Mouse (Mus musculus) Patski (cell line): ENCODE data around the gene Mybbp1a. TPM values are rescaled to one million over a fixed set of nuclear protein-coding genes. Genes with fewer than 3 reads are reported as not detected.
A peak's percentile ranks its signal among the peaks of the same experiment; 100 is the strongest.
"Not testable (repeated sequence)": the region's sequence is repeated elsewhere in the genome, so short reads cannot be mapped to it uniquely, and the experiment has no call there.

Experiments
- ATAC-seq: fragments of 100-300 bp; one replicate; pipeline ENCODE4 v1.8.0; 2021
- CTCF ChIA-PET: fragments of 350-600 bp; sonication (Branson Sonifier 250); formaldehyde crosslinking; loops from one replicate; lab custom pipeline; 2022; ENCODE audit warnings: inconsistent platforms; lab: Charles Lee
- POLR2A ChIA-PET: fragments of 350-600 bp; sonication (Branson Sonifier 250); formaldehyde crosslinking; loops from one replicate; lab custom pipeline; 2022; ENCODE audit warnings: antibody characterized with exemption, inconsistent platforms; lab: Charles Lee
- DNase-seq: peaks from one replicate; pipeline ENCODE4 v3.0.0-alpha.2; 2011; ENCODE audit warnings: low read depth, low spot score
- H3K27me3 ChIP-seq: fragments of 371-371 bp; one replicate; pipeline ENCODE4 v1.5.1; 2021
- CTCF ChIP-seq: fragments of 100-300 bp; IDR thresholded peaks from one replicate; pipeline ENCODE4 v1.5.1; 2021
- in situ Hi-C: fragments of 300-500 bp; cut with MboI; formaldehyde crosslinking; loops from 3 replicates; pipeline ENCODE4 v1.11.1; 2018; ENCODE audit warnings: low pct_unique_long_range_greater_than_20kb, mixed read lengths
- polyA plus RNA-seq: library from polyadenylated mRNA; unstranded; gene quantifications from one replicate; pipeline ENCODE4 v1.2.3, GENCODE M21; 2021

Mybbp1a gene
- polyA plus RNA-seq, 1 experiment from 2014 or later: 184 TPM

DNA sequence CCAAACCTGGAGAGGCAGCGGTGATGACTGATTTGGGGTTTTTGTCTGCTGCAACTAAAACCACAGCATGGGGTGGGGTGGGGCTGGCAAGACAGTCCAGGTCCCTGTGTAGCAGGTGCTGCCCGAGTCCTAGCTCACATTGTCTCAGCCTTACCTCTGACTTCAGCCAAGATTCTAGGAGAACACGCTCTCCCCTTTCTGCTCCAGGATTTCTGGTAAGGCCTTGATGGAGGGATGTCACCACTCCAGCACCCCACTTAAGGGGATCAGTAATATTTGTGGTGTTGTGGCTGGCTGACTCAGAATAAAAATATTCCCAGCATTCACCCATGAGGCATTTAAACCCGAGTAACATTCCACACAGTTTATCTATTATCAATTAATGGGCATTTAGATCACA is 17.5 kb upstream of the Mybbp1a start:
- DNase-seq (no peak), ATAC-seq (peak; percentile 75)
- ChIA-PET POLR2A (no interaction called here), CTCF (interaction anchor here (1.4 to 2.4 kb wide), 3 partner anchors 13 to 80 kb away, joined by 3 to 9 read pairs (median 4); partner anchors contain the start of gene Smtnl2)
- in situ Hi-C loops: no loop called here
- no peaks in the 10 kb centered on the region for H3K27me3 ChIP-seq
- TF ChIP-seq CTCF: no peak

DNA sequence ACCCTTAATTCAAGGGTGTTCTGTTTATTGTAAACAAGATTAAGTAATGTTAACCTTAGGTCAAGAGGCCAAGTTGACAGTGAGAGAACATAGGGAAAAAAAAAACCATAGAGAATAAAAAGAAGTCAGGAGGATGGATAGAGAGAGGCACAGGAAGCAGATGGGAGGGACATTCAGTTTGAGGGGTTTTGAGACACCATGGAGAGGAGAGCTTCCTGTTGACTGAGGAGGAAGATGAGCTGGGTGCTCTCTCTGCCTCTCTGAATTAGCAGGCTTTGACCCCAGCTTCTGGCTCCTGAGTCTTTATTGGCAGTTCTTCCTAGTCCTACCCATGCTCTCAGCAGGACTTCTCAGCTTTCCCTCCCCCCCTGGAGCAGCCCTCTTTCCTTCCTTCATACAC is 16.0 kb upstream of the Mybbp1a start:
- no peak for ATAC-seq
- ChIA-PET POLR2A (no interaction called here), CTCF (interaction anchor here (1.5 to 2.4 kb wide), 2 partner anchors 79 to 81 kb away, joined by 4 to 9 read pairs; no protein-coding TSS in a partner anchor)
- in situ Hi-C loops: loop anchor here (5.0 kb wide), 2 partner anchors 68 to 203 kb away; no protein-coding TSS in a partner anchor
- no peak for TF ChIP-seq CTCF
- no peak for DNase-seq
- H3K27me3 ChIP-seq: no peaks in the 10 kb centered on the region

DNA sequence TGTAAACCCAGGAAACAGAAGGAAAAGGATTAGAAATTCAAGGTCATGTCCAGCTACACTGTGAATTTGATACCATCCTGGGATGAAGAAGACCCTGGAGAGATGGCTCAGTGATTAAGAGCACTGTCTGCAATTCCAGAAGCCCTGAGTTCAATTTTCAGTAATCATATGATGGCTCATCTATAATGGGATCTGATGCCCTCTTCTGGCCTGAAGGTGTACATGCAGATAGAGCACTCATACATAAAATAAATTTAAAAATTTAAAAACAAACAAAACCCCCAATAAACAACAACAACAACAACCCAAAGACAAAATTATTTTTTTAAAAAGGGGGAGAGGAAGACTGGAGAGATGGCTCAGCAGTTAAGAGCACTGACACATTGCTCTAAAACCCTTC is 14.3 kb upstream of the Mybbp1a start:
- no peak for TF ChIP-seq CTCF
- in situ Hi-C loops: loop anchor here (5.0 kb wide), 2 partner anchors 70 to 205 kb away; no protein-coding TSS in a partner anchor
- DNase-seq (no peak), ATAC-seq (no peak)
- ChIA-PET CTCF (interaction anchor here (2.2 to 2.4 kb wide), 2 partner anchors 16 to 57 kb away, joined by 5 to 7 read pairs; no protein-coding TSS in a partner anchor), POLR2A (no interaction called here)
- no peaks in the 10 kb centered on the region for H3K27me3 ChIP-seq

DNA sequence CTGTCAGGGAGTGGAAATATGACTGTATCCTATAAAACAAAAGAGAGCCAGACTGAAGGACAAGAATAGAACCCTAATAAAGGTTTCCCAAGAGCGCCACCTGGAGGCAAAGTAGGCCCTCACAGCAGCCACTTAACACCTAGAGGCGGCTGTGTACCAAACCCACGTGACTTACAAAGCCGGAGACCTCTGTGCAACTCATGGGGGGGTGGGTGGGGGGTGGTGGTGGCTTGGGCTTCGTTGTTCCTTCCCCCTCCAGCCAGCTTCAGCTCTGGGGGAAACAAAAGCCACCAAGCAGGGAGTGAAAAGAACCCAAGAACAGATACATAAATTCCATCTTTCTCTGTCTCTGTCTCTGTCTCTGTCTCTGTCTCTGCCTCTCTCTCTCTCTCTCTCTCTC is 12.5 kb upstream of the Mybbp1a start:
- POLR2A ChIA-PET: no interaction called here
- CTCF ChIA-PET: interaction anchor here (0.8 to 2.1 kb wide), 12 partner anchors 15 to 207 kb away, joined by 3 to 6 read pairs (median 4); partner anchors contain the start of gene Tekt1
- ATAC-seq (peak; percentile 64), DNase-seq (no peak)
- TF ChIP-seq CTCF: peak; percentile 85
- in situ Hi-C loops: loop anchor here (5.0 kb wide), 2 partner anchors 71 to 206 kb away; no protein-coding TSS in a partner anchor
- H3K27me3 ChIP-seq: no peaks in the 10 kb centered on the region

DNA sequence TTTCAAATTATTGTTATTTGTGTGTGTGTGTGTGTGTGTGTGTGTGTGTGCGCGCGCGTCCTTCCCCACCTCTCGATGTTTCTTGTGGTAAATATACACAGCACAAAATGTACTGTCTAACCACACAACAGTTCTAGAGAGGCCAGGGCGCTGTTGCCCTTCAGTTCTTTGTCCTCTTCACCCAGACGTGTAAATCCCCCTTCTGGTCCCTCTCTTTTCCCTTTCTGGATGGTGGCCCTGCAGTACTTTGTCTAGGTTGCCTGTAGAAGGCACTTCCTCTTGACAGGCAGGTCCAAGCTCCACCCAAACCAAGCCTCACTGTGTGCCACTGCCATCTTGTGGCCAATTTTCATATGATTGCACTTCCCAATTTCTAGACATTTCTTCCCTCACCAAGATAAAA is 11.9 kb upstream of the Mybbp1a start:
- ATAC-seq (peak; percentile 60), DNase-seq (no peak)
- in situ Hi-C loops: loop anchor here (5.0 kb wide), 2 partner anchors 72 to 207 kb away; no protein-coding TSS in a partner anchor
- TF ChIP-seq CTCF: peak; percentile 94
- ChIA-PET POLR2A (interaction anchor here (0.8 kb wide), 1 partner anchor 18 kb away, joined by 3 read pairs; the partner anchor contains the start of gene Smtnl2), CTCF (interaction anchor here (0.8 to 2.1 kb wide), 13 partner anchors 15 to 208 kb away, joined by 3 to 6 read pairs (median 4); partner anchors contain the start of gene Tekt1)
- H3K27me3 ChIP-seq: no peaks in the 10 kb centered on the region

DNA sequence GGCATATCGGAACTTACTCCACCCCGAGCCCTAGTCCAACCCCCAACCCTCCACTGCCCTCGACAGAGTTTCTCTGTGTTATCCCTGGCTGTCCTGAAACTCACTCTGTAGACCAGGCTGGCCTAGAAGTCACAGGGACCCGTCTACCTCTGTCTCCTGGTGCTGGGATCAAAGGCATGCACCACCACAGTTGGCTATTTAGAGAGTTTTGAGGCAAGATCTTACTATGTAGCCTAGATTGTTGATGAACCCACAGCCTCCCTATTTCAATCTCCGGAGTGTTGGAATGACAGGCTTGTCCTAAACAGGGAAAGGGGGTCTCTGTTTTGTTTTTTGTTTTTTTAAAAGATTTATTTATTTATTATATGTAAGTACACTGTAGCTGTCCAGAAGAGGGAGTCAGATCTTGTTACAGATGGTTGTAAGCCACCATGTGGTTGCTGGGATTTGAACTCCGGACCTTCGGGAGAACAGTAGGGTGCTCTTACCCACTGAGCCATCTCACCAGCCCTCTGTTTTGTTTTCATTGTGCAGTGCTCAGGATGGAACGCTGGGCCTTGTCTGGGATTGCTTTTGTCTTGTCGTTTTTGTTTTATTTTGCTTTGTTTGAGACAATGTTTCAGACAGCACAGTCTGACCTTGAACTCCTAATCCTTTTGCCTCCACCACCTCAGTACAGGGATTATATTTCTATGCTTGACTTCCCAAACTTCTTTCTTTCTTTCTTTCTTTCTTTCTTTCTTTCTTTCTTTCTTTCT is 10.7 kb upstream of the Mybbp1a start:
- ATAC-seq, H3K27me3 ChIP-seq, DNase-seq, POLR2A ChIA-PET, in situ Hi-C loops: not testable (repeated sequence)
- CTCF ChIA-PET: interaction anchor here (1.3 to 2.1 kb wide), 4 partner anchors 84 to 206 kb away, joined by 5 to 6 read pairs (median 6); no protein-coding TSS in a partner anchor

DNA sequence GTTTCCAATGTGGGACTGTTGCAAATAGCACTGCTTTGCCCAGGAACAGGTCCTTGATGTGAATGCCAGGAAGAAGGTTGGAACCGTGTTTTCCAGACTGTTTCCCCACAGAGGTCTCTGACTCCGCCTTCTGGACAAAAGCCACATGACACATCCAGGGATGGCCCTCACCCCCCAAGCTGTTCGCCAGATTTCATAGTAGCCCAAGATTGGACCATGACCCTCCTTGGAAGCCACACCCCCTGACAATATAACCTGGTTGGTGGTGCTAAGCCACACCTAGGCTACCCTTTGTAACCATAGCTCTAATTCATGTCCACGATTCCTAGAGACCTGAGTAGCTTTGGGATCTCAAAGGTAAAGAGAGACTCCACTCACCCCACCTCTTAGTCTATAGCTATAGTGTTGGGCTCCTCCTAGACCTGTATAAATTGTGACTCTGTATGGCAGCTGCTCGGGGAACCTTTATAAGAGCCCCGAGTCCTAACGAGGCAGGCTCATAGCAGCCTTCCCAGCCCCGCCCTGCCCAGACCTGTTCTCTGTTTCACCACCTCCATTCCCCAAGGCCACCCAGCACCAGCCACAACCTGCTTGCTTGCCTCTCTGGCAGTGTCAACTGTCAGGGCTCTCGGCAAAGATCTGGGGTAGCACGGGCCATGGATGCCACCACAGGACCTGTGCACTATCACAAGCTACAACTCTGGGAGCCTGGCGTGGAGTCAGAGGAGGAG is 6.0 kb upstream of the Mybbp1a start, which contains the start of gene Ggt6:
Ggt6 (plus strand) TSS at position 564 of the 731 bp plus-strand sequence.
- ChIA-PET POLR2A (interaction anchor here (0.7 kb wide), 1 partner anchor 53 kb away, joined by 3 read pairs; no protein-coding TSS in a partner anchor), CTCF (interaction anchor here (1.2 to 2.2 kb wide), 6 partner anchors 29 to 129 kb away, joined by 3 to 7 read pairs (median 3); partner anchors contain the start of gene Spns2)
- no peak for TF ChIP-seq CTCF
- in situ Hi-C loops: no loop called here
- peak; percentile 27 for ATAC-seq
- H3K27me3 ChIP-seq: no peaks in the 10 kb centered on the region
- no peak for DNase-seq

- TF ChIP-seq CTCF: no peak
- in situ Hi-C loops: no loop called here
- ChIA-PET POLR2A (no interaction called here), CTCF (interaction anchor here (1.2 to 2.2 kb wide), 6 partner anchors 28 to 129 kb away, joined by 3 to 7 read pairs (median 3); partner anchors contain the start of gene Spns2)
- ATAC-seq (no peak), DNase-seq (no peak)
- H3K27me3 ChIP-seq: no peaks in the 10 kb centered on the region
Observed at GRCm38 (mm10) chr11:72435694-72436045, 5.5 kb upstream of the Mybbp1a start.

DNA sequence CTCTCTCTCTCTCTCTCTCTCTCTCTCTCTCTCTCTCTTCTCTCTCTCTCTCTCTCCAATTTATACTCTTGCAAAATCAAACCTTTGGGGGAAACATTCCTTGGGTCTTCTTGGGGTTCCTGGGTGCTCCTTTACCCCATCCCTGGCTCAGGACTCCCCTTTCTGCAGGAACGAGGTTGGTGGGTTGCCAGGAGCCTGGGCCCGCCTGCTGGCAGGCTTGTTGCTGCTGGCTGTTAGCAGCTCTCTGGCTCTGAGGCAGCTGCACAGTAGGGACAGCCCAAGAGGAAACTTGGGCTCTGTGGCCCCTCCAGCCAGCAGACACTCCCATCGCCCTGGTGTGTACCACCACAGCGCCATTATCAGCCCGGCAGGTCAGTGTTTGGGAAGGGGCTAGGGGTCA is 4.9 kb upstream of the Mybbp1a start:
- CTCF ChIA-PET: interaction anchor here (1.3 to 2.2 kb wide), 5 partner anchors 33 to 128 kb away, joined by 3 to 7 read pairs (median 3); partner anchors contain the start of gene Spns2
- POLR2A ChIA-PET: no interaction called here
- no peak for TF ChIP-seq CTCF
- H3K27me3 ChIP-seq: no peaks in the 10 kb centered on the region
- in situ Hi-C loops: no loop called here
- ATAC-seq (no peak), DNase-seq (no peak)
